Mouse (Mus musculus): ENCODE measurements around the gene Gm10322.

Gene Gm10322

GRCm38 (mm10) chr10:59646821-59647378 lies 31.0 kb downstream of the Gm10322 start:
- DNase-seq (ENCODE audit: low read depth, low spot score), result no peak

GRCm38 (mm10) chr10:59656799-59657198 lies 40.9 kb downstream of the Gm10322 start:
- no peak for DNase-seq (ENCODE audit: low read depth, low spot score)

GRCm38 (mm10) chr10:59664765-59665164 lies 48.9 kb downstream of the Gm10322 start:
- no peak for DNase-seq (ENCODE audit: low read depth, low spot score)

GRCm38 (mm10) chr10:59665503-59666291 lies 49.8 kb downstream of the Gm10322 start:
- no peak for DNase-seq (ENCODE audit: low read depth, low spot score)
